Mouse (Mus musculus) liver, embryonic 14.5 days (tissue): ENCODE results near the gene Auts2. TPM values are rescaled to one million over a fixed set of nuclear protein-coding genes. Genes with fewer than 3 reads are reported as not detected.

Source experiments
- ATAC-seq: fragments of 200-750 bp; cut with Nextera tagmentation; 2 replicates; pipeline ENCODE4 v1.8.0; 2017; ENCODE audit warnings: moderate number of reproducible peaks, mild to moderate bottlenecking, moderate library complexity; ENCODE audit not compliant: insufficient read depth
- DNase-seq, 3 experiments: peaks; one replicate each; pipeline ENCODE4 v3.0.0-alpha.2; 2012 to 2013; ENCODE audit warnings: low read depth in 3 of 3, low spot score in 3 of 3
- H3K27ac ChIP-seq: fragments of 300-500 bp; sonication (generic); 2 replicates; pipeline ENCODE4 v1.5.1; 2014; ENCODE audit warnings: moderate library complexity, mild to moderate bottlenecking, control low read depth, inconsistent platforms
- H3K27me3 ChIP-seq: fragments of 300-500 bp; sonication (generic); 2 replicates; pipeline ENCODE4 v1.6.1; 2014; ENCODE audit warnings: mild to moderate bottlenecking, low read length, moderate library complexity; ENCODE audit not compliant: control insufficient read depth, insufficient read depth
- H3K36me3 ChIP-seq: fragments of 300-500 bp; sonication (generic); replicated peaks from 2 replicates; pipeline ENCODE4 v1.6.1; 2014; ENCODE audit warnings: low read depth; ENCODE audit not compliant: control insufficient read depth, insufficient read depth
- H3K4me1 ChIP-seq, 2 experiments: fragments of 200-500 bp in 1 of 2; fragments of 300-500 bp in 1 of 2; sonication (generic) in 1 of 2; replicated peaks; 2 replicates each; pipeline ENCODE4 v1.6.1; 2012 to 2014; ENCODE audit warnings: antibody characterized with exemption in 1 of 2, inconsistent platforms in 1 of 2, low read length in 1 of 2; ENCODE audit not compliant: control insufficient read depth in 2 of 2, insufficient read depth in 2 of 2
- H3K4me2 ChIP-seq: fragments of 300-500 bp; sonication (generic); 2 replicates; pipeline ENCODE4 v1.6.1; 2014; ENCODE audit warnings: low read depth, mild to moderate bottlenecking, control low read depth, moderate library complexity
- H3K4me3 ChIP-seq, 2 experiments: fragments of 200-500 bp in 1 of 2; fragments of 300-500 bp in 1 of 2; sonication (generic) in 1 of 2; 2 replicates each; pipeline ENCODE4 v1.5.1; 2012 to 2014; ENCODE audit warnings: low read depth in 2 of 2, low read length in 2 of 2, mild to moderate bottlenecking in 2 of 2, control low read depth in 1 of 2, inconsistent platforms in 1 of 2, moderate library complexity in 1 of 2; ENCODE audit not compliant: insufficient read depth in 1 of 2
- H3K9ac ChIP-seq: fragments of 300-500 bp; sonication (generic); replicated peaks from 2 replicates; pipeline ENCODE4 v1.6.1; 2014; ENCODE audit warnings: mild to moderate bottlenecking, control low read depth, moderate library complexity
- H3K9me3 ChIP-seq: fragments of 300-500 bp; sonication (generic); 2 replicates; pipeline ENCODE4 v1.6.1; 2016; ENCODE audit warnings: low read length, mixed read lengths; ENCODE audit not compliant: control insufficient read depth
- CTCF ChIP-seq: IDR thresholded peaks from 2 replicates; pipeline ENCODE4 v1.5.1; 2016; ENCODE audit warnings: antibody characterized with exemption, low read depth, control low read depth
- EP300 ChIP-seq: IDR thresholded peaks from 2 replicates; pipeline ENCODE4 v1.6.1; 2016; ENCODE audit warnings: antibody characterized with exemption, low read depth
- WGBS: fragments of 180-500 bp; shearing (Covaris S2); extraction: QIAGEN DNeasy Blood & Tissue Kit; methylation state at CpG from one replicate; pipeline ENCODE4 v1.1.7; 2014; ENCODE audit not compliant: insufficient replicate concordance; 5-methylcytosine and 5-hydroxymethylcytosine counted together
- polyA plus RNA-seq, 2 experiments: library from polyadenylated mRNA; depleted of rRNA in 1 of 2; stranded (reverse) in 1 of 2; unstranded in 1 of 2; fragments of >200 nt; fragmentation: Nextera tagmentation in 1 of 2; extraction: Ambion mirVana in 1 of 2; gene quantifications; 2 replicates each; pipeline versions ENCODE4 v1.2.1 to v1.2.3; 2012 to 2014

Gene Auts2
- polyA plus RNA-seq, 2 experiments = 0.77 to 1.6 TPM

GRCm38 (mm10) chr5:132182077-132182476 lies 361.1 kb downstream of the Auts2 start:
- H3K9me3 ChIP-seq = no peaks in the 10 kb centered on the region
- no peaks in the 10 kb centered on the region for H3K36me3 ChIP-seq
- DNase-seq (no peak), ATAC-seq (no peak)
- TF ChIP-seq EP300 = no peak
- TF ChIP-seq CTCF = no peak
- no peak overlapping the region for H3K4me2 ChIP-seq
- no peak overlapping the region for H3K9ac ChIP-seq
- H3K4me1 ChIP-seq = peaks cover 0 to 8% of the 10 kb centered on the region in 2 experiments; a peak in 2 of 4 replicates
- no peaks in the 10 kb centered on the region for H3K27me3 ChIP-seq
- no peak overlapping the region for H3K4me3 ChIP-seq
- WGBS = 73% methylated on average over 9 of the region's 9 CpGs
- no peak overlapping the region for H3K27ac ChIP-seq

- no peak for TF ChIP-seq EP300
- Histone ChIP-seq H3K27me3 (no peaks in the 10 kb centered on the region), H3K9ac (no peak overlapping the region), H3K9me3 (no peaks in the 10 kb centered on the region), H3K4me2 (no peak overlapping the region), H3K27ac (no peak overlapping the region), H3K4me3 (no peak overlapping the region), H3K36me3 (no peaks in the 10 kb centered on the region), H3K4me1 (no peaks in the 10 kb centered on the region)
- ATAC-seq (no peak), DNase-seq (no peak)
- 80% methylated on average over 8 of the region's 8 CpGs for WGBS
Observed at GRCm38 (mm10) chr5:132170010-132170409, 373.1 kb downstream of the Auts2 start.

- Histone ChIP-seq H3K9me3 (no peaks in the 10 kb centered on the region), H3K4me3 (no peak overlapping the region), H3K27ac (no peak overlapping the region), H3K36me3 (no peaks in the 10 kb centered on the region), H3K27me3 (no peaks in the 10 kb centered on the region), H3K4me1 (no peaks in the 10 kb centered on the region), H3K9ac (no peak overlapping the region), H3K4me2 (no peak overlapping the region)
- DNase-seq (no peak), ATAC-seq (no peak)
- no peak for TF ChIP-seq EP300
- TF ChIP-seq CTCF = no peak
- 53% methylated on average over 5 of the region's 5 CpGs for WGBS
Observed at GRCm38 (mm10) chr5:132168805-132169204, 374.3 kb downstream of the Auts2 start.

- 61% methylated on average over 5 of the region's 5 CpGs for WGBS
- H3K4me3 ChIP-seq = no peak overlapping the region
- H3K27me3 ChIP-seq = no peaks in the 10 kb centered on the region
- no peaks in the 10 kb centered on the region for H3K36me3 ChIP-seq
- no peak overlapping the region for H3K4me2 ChIP-seq
- H3K9ac ChIP-seq = no peak overlapping the region
- DNase-seq (no peak), ATAC-seq (no peak)
- TF ChIP-seq CTCF (no peak), EP300 (no peak)
- H3K9me3 ChIP-seq = no peaks in the 10 kb centered on the region
- no peaks in the 10 kb centered on the region for H3K4me1 ChIP-seq
- no peak overlapping the region for H3K27ac ChIP-seq
Observed at GRCm38 (mm10) chr5:132168224-132168623, 374.9 kb downstream of the Auts2 start.

- H3K27me3 ChIP-seq = no peaks in the 10 kb centered on the region
- no peak for DNase-seq
- no peak overlapping the region for H3K4me3 ChIP-seq
- no peaks in the 10 kb centered on the region for H3K9me3 ChIP-seq
- H3K4me2 ChIP-seq = no peak overlapping the region
- no peak for TF ChIP-seq EP300
- no peak for TF ChIP-seq CTCF
- H3K27ac ChIP-seq = no peak overlapping the region
- H3K9ac ChIP-seq = no peak overlapping the region
- ATAC-seq = no peak
- H3K36me3 ChIP-seq = no peaks in the 10 kb centered on the region
- WGBS = 27% methylated on average over 3 of the region's 3 CpGs
- 0 out of 4 replicates have a peak, but pooled peaks cover 0 to 2% of the 10 kb centered on the region in 2 experiments for H3K4me1 ChIP-seq
Observed at GRCm38 (mm10) chr5:132166559-132166958, 376.6 kb downstream of the Auts2 start.
